ENCODE assay signal across 1 mouse cellular context in the genomic region with DNA sequence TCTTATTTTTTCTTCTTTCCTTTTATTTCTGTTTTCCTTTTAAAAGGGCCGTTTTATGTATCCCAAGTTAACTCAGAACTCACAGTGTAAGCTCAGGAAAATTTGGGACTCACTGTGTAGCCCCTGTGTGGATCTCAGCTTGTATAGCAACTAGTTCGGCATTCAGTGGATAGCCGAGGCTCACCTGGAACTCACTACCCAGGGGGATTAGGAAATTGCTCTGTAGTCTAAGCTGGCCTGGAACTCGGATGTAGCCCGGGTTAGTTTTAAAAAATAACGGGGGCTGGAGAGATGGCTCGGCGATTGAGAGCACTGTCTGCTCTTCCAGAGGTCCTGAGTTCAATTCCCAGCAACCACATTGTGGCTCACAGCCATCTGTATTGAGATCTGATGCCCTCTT.
TF ChIP-seq lines count a peak whose summit lies in the region.

No protein-coding gene starts in this region.

TF ChIP-seq in MEL, 35 proteins besides CTCF, POLR2A, EP300 and RAD21 (continued from another document):
- TF ChIP-seq GABPA (IDR thresholded peaks at IDR 0.05; ENCODE audit: low read depth, low read length) = no peak
